Mouse (Mus musculus): ENCODE measurements at regions not wholly inside any gene's neighbourhood (a gene's known extent, or its start where the extent isn't known, plus 50 kb on each side); places are given as distances from the start of the nearest gene placed in this dataset.

DNA sequence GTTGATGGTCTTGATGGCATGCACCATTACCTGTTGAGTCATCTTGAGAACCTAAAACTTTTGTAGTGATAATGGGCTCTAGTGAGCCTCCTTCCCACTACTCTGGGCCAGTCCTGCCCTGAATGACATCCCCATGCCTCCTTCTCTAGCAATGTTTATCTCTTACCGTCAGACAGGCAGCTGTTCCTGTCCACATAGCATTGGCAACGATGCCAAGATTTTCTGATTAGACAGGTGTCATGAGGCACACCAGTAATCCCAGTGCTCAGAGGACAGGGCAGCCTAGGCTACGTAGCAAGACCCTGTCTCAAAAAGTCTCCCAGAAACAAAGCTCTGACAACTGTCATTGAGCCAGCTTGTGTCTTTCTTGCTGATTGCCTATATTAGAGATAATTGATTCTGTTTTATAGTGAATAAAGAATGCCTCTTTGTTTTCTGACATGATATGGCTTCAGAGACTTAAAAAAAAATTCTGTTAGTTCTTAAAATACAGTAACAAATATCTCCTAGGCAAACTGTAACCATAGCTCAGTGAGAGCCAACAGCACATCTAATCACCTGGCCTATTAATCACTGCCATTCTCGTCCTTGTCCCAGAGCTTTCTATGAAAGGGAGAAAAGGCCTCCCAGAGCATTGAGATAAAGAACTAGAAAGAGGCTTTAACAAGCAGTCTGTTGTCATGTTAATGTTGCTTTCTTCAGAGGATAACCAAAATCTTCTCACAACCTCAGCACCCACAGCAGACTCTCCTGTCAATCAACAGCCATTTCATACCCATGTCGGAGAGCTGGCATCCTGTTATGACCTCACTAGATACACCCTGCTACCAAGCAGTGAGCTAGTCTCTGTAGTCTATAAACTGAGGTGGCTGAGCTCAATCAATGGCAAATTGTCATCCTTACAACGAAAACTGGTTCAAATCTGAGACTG, 122.9 kb upstream of the Cited2 start:
- no peak for ATAC-seq (ENCODE audit: insufficient number of reproducible peaks, low FRiP score, low TSS enrichment)

DNA sequence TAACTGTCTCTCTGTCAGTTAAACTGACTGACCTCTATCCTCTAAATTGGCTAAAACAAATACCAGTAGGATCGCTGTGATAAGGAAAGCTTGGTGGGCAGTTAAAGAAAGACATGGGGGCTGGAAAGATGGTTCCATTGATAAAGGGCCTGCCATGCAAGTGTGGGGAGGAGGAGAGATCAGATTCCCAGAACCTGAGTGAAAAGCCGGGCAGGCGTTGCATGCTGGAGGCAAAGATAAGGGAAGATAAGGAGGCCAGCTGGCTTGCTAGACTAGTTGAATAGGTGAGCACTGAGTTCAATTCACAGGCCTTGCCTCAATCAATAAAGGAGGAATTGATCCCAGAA, 122.3 kb upstream of the Cited2 start:
- no peak for ATAC-seq (ENCODE audit: insufficient number of reproducible peaks, low FRiP score, low TSS enrichment)

DNA sequence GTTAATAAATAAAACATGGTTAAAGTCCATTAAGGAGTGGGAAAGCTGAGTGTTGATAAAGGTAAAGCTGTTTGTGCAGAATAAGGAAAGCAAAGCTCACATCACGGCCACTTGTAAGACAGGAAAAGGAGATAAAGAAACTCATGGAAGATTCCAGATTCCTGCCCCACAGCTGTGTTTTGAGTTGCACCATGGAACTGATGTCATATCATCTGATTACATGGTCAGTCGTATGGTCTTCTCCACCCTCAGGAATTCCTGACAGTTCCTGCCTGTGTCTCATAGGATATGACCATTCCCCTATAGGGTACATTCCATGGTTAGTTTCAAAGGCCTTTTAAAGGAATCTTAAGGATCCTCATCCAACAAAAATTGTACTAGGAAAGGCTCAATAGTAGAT, 120.6 kb upstream of the Cited2 start:
- no peak for ATAC-seq (ENCODE audit: insufficient number of reproducible peaks, low FRiP score, low TSS enrichment)

DNA sequence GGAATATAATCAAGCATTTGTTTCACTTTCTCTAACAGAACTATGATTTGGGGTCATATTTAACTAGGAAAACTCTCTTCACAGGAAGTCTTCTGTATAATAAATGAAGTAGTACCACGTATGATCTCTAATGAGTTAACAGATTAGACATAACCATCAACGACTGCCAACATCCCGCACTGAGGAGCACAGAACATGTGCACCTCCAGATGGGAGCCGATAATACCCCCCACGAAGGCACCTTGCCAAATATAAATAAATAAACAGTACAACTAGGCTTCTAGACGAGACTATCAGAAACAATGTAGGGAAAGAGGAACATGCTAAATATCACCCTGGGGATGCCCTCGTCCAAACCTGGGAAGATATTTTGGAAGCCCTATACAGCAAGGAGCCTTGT, 114.8 kb upstream of the Cited2 start:
- no peak for ATAC-seq (ENCODE audit: insufficient number of reproducible peaks, low FRiP score, low TSS enrichment)

DNA sequence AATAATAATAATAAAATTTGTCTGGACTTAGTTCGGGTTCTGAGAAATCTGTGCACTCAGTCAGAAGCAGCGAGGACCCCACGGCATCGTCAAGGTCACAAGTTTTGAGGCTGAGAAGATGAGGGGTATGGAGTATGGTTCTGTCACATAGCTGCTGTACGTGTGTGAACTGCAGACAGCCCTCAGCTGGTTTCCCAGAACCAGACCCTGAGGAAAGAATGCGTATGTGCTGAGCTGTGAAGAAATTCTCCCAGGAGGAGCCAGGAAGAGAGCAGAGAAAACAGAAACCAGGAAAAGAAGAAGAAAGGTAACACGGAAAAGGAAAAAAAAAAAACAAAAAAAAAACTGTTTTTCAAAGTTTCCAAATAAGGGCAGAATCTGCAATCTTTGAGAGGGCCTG, 112.4 kb upstream of the Cited2 start:
- no peak for ATAC-seq (ENCODE audit: insufficient number of reproducible peaks, low FRiP score, low TSS enrichment)

DNA sequence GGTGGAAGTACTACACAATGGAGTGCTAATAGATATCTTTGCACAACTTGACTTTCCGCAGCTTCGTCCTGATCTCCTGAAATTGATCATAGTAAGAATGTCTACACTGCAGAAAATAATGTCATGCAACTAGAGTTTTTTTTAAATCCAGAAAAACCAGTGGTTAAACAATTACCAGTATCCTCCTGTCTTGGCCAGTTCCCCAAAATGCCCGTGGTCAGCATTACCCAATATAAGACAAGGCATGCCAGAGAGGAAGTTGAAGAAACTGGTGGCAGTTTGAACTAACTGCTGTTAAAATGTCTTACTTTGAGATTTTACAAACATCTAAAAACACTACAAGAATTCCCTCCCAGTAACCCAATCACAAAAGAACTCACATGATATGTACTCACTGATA, 109.7 kb upstream of the Cited2 start:
- ATAC-seq (ENCODE audit: insufficient number of reproducible peaks, low FRiP score, low TSS enrichment) = no peak

DNA sequence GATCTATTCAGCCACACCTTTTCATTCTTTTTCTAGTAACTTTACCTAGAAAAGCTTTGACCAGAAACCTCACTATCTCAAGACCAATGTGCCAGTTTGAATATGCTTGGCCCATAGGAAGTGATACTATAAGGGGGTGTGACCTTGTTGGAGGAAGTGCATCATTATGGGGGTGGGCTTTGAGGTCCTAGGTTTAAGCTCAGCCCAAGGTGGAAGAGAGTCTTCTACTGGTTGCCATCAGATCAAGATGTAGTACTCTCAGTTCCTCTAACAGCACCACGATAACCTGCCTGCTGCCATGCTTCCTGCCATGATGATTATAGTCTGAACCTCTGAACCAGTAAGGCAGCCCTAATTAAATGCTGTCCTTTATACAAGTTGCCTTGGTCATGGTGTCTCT, 105.0 kb upstream of the Cited2 start:
- ATAC-seq (ENCODE audit: insufficient number of reproducible peaks, low FRiP score, low TSS enrichment) = no peak

DNA sequence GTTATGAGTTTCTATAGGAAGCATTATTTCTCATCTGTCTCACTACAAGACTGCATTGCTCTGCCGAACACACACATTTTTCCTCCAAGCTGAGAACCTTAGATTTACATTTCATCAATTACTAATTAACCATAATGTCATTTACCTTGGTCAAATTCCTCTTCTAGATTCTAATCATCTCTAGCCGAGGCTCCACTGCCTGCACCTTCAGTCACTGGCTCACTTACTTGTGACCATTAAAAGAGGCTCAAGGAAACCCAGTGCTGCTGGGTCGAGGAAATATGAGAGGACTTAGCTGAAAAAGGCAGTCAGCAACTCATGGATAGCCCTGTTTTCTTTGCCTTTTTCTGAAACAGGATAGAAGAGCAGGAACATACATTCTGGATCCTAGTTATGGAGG, 103.4 kb upstream of the Cited2 start:
- ATAC-seq (ENCODE audit: insufficient number of reproducible peaks, low FRiP score, low TSS enrichment) = no peak

DNA sequence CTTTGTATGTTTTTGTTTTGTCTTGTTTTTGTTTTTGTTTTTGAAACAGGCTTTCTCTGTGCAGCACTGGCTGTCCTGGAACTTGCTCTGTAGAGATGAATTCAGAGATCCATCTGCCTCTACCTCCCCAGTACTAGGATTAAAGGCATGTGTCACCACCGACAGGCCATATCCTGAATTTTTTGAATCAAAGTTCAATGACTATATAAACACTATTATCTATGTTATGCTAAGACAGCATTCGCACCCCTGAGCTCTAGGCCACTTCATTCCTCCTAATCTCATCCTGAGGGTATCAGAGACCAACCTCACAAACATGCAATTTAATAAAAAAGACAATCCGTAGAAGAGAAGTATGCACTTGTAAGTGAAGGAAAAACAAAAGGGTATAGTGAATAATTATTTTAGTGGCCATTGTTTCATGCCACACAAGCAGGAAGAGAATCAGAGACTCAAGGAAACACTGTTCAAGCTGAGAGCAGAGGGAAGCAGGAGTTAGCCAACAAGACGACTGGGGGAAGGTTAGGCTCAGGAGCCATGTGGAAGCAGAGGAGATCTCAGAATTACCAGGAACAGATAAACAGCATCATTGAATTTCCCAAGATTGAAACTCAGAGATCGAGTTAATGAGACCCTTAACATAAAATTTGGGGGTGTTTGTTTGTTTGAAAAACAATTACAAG, 101.2 kb upstream of the Cited2 start:
- ATAC-seq (ENCODE audit: insufficient number of reproducible peaks, low FRiP score, low TSS enrichment) = no peak

DNA sequence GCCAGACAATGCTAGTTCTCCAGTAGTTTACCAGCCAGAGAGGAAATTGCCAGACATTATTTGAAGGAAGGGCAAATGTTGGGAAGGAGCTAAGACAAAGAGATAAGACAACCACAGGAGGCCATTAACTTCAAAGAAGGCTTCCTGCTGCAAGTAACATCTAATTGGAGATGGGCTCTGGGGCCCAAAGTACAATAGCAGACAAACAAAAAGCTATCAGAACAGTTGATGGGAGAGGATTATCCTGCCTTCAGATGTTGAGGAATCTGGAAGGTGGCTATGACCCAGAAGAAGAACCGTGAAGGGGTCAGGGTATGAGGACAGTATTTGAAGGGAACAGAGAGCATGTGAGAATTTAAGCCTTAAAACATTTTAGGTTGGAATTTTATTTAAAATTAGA, 100.2 kb upstream of the Cited2 start:
- no peak for ATAC-seq (ENCODE audit: insufficient number of reproducible peaks, low FRiP score, low TSS enrichment)

DNA sequence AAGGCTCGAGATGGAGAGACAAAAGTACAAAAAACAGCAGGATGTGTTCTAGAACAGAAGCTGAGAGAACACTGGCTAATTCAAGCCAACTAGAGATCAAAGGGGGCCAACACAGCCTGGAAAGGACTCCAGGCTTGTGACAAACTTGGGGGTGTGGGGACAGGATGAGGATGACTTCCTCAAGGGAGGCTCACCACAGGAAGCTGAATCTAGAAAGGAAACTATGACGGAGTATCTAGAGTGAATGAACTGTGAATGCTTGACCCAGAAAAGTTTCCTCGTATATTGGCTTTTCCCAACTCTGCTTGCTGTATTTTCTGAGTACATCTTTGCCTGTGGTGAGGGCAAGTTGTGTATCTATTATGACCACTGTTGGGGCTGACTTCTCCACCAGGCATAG, 93.3 kb upstream of the Cited2 start:
- no peak for ATAC-seq (ENCODE audit: insufficient number of reproducible peaks, low FRiP score, low TSS enrichment)

DNA sequence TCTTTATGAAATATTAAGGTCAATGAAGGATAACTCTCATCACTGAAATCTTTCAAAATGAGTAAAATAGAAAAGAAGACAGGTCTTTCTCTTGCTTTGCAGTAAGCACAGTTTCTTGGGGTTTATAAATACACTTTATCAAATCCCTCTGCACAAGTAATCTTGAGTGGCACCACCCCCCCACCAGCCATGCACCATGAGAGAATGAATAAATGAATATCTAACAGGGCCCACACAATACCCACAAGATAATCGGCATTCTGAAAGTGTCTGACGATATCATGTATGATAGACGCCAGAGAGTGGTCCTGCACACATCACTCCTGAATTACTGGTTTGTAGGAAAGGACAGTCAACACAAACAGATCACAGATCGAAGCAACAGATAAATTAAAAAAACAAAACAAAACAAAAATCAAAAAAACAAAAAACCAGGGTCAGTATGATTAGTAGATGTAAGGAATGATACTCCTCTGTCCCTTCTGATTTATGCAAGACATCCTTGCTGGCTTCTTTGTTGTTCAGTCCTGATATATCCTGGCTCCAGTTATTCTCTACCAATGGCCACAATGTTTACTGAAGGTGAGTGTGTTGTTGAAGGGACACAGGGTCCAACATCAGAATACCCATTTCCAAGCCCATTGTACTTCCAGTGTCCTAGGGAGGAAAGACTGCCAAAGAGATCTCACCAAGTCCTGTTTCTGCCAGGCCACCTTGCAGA, 92.0 kb upstream of the Cited2 start:
- no peak for ATAC-seq (ENCODE audit: insufficient number of reproducible peaks, low FRiP score, low TSS enrichment)

DNA sequence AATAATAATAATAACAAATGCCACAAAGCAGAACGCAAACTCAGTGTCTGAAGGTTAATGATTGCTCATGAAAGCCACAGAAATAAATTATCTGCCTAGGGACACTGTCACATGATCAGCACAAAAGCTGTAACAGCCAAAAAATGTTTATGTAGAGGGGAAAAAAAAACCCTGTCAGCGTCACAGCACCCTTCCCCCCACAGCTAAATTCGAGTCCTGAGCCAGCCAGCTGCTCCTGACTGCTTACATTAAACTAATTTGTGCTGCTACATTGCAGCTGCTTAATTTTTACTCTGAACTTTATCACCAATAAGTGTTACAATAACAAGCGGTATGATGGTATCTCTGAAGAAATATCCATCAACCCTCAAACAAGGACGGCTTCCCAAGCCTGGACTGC, 91.2 kb upstream of the Cited2 start:
- ATAC-seq (ENCODE audit: insufficient number of reproducible peaks, low FRiP score, low TSS enrichment) = no peak

DNA sequence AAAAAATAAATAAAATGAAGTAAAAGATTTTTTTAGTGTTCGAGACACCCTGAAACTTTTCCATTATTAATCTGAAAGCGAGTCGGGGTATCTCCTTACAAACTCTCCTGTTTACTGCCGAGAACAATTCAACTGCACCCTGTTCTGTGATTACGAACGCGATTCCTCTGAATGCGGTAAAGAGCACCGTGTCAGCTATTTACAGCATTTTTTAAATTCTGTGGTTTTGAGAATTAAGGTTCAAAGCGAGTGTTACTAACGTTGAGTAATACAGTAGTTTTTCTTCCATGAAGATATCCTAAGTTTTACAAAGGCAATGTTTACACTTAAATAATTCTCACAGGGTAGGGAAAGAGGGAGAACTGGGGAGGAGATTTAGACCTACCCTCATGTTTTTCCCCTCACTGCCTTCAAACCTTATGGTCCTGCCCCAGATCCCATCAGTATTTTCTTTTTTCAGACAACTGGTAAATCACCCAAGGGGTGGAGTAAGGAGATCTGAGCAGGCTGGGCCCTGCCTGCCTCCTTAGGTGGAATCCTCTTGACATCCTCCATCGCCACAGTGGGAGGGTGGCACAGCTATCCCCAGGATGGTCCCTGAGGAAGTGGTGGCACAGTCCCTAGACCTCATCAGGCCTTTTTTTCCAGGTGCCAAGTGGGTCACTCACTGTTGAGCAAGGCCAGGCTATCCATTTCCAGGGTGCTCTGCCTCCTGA, 89.9 kb upstream of the Cited2 start:
- no peak for ATAC-seq (ENCODE audit: insufficient number of reproducible peaks, low FRiP score, low TSS enrichment)

DNA sequence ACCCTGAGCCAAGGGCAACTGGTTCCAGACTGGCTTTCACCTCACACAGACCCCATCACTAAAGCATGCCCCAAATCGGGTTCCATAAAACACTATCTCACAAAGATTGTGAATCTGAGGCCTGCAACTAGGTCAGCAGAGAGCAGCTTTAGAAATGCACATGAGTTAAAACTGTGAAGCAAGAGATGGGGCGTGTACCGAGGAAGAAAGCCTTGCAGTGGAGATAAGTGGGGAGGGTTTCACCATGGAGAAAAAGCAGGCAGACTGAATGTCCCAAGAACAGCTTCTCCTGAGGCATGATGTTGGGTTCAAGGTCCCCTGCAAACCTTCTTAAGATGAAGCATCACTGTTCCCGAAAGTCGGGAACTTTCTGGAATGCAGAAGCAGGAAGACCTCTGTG, 77.7 kb upstream of the Cited2 start:
- ATAC-seq (ENCODE audit: insufficient number of reproducible peaks, low FRiP score, low TSS enrichment) = no peak

DNA sequence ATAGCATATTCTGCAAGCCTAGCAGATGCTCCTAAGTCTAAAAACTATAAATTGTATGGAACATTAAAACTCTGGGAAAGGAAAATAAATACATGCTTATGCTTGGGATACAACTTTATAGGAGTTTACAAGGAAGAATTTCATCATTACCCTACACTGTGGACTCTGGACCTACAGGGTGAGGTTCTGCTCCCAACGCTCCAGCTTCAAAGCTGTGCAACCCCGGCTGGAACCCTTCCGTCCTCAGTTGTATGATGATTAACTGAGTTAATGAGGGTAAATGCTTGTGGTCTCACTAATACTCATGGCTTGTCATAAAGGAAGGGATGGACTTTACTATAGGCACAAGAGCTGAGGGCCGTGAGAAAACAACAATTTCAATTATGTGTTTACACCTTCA, 76.6 kb upstream of the Cited2 start:
- no peak for ATAC-seq (ENCODE audit: insufficient number of reproducible peaks, low FRiP score, low TSS enrichment)

DNA sequence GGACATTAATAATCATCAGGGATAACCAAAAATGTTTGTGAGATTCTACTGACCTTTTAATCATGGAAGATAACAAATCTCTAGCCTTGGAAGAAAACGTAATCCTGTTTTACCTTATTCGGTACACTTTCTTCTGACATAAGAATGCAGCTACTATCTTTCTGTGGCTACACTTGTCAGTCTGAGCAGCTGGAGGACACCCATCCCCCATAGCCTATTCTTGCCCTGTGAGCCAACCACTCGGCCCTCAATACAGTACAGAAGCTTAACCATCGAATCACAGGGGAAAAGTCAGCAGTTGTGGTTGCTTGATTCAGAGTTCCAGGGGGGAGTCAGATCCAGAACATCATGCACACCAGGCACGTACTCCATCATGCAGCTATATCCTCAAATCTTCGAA, 74.9 kb upstream of the Cited2 start:
- no peak for ATAC-seq (ENCODE audit: insufficient number of reproducible peaks, low FRiP score, low TSS enrichment)

DNA sequence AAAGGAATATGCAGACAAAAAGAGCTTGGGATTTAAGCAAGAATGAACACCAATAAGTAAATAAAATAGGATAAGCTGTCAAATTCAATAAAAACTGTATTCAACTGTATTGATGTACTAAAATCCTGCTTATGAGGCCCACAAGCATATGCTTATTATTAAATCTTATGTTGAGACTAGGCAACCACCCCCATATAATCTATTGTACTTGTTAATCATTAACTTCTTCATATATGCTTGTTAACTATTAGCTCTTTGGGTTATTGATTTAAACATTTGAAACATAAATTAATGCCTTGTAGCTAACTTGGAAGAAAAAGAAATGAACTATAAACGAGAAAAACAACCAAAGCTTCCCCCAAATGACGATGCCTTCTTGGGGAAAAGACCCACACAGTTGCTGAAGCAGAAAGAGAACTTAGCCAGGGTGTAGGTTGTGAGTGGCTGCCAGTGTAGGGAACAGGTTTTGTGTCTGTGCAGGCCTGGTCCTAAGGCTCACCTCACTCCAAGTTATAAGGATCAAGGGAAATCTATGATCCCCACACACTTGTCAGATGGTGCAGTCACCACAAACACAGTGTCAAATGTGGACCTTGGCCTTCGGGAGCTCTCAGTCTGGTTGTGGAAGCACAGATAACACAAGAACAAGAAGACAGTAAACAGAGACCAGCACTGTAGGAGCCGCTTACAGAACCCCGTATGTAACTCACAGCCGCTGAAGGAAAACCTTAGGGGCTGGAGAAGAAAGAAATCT, 71.8 kb upstream of the Cited2 start:
- no peak for ATAC-seq (ENCODE audit: insufficient number of reproducible peaks, low FRiP score, low TSS enrichment)

DNA sequence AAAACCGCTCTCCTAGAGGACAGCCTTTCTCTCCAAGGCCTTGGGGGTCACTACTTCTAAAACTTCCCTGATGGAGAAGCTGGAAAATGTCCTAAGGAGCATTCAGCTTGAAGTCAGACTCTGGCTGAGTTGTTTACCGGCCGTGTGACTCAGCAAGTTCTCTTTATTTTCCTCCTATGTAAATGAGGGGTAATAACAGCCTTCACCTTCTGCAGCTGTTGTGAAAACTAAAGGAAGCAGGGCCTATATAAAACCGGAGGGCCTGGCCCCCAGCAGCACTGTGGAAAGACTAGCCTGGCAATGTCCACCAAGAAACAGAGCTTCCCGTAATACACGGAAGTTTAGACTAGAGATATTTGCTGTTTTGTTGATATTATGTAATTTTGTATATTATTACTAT, 69.7 kb upstream of the Cited2 start:
- no peak for ATAC-seq (ENCODE audit: insufficient number of reproducible peaks, low FRiP score, low TSS enrichment)

DNA sequence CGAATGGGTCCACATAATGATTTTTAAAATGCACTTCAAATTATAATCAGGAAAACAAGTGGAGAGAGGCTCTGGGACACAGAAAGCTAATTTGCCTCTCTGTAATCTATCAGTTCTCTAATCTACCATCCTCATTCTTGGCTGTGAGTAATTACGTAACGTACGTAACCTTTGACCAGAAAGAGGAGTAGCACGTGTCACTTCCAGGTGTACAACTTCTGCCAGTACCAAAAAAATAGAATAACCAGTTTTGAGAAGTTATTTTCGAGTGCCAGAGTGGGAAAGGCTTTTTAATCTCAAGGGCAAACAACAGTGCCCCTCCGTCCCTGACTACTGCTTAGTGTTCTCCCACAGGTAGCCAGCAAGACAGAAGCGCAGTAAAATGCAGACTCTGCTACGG, 69.2 kb upstream of the Cited2 start:
- no peak for ATAC-seq (ENCODE audit: insufficient number of reproducible peaks, low FRiP score, low TSS enrichment)
